Mouse (Mus musculus): ENCODE results near the gene Prr5. TPM values are rescaled to one million over a fixed set of nuclear protein-coding genes. Genes with fewer than 3 reads are reported as not detected.
"Not testable (repeated sequence)": the region's sequence is repeated elsewhere in the genome, so short reads cannot be mapped to it uniquely, and the experiment has no call there.

Gene Prr5
- polyA plus RNA-seq, 1 experiment from 2014 or later = 35.0 TPM

DNA sequence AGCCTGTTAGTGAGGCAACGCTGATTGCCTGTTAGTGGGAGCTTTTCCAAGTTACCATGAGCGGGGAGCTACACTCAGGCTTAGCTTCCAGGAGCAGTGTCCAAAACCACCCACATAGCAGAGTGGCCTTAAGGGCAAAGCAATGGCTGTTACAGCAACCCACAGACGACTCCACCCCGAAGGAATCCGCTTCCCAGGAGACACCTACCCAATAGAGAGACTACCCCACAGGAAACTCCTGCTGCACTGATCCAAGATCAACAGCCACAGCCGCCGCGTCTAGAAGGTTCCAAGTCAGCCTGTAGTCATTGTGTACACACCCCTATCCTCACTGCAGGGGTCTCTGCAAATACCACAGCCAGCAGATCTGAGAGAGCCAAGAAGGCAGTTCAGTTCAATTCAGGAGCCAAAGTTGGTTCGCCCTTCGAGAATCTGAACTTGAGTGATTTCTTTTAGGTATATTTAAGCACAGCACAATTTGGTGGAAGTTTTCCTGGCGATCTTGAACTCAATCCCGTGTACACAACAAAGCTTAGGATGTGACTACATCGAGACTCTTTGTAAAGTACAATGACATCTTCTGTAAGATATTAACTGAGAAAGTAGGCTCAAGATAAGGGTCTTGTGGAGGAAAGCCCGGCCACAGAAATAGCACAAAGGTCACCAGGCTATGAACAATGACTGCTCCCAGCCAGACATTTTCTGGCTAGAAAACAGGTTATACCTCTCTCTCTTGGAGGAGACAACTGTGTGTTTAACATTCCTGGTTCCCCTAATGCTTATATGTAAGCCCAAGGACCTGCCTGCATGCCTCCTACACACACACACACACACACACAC is 43.4 kb downstream of the Prr5 start:
- no peak for ATAC-seq (replicated peaks; ENCODE audit: low FRiP score, low read depth)
- no peaks in the 10 kb centered on the region for H3K27me3 ChIP-seq (ENCODE audit: insufficient read depth, low read length)
- 0 out of 2 replicates have a peak, but pooled peaks cover 13% of the 10 kb centered on the region for H3K4me1 ChIP-seq (replicated peaks; ENCODE audit: insufficient read depth, low read length)
- H3K4me3 ChIP-seq (replicated peaks; ENCODE audit: low read depth, low read length) = no peak overlapping the region
- WGBS = 48% methylated on average over 14 of the region's 14 CpGs
- TF ChIP-seq CTCF (IDR thresholded peaks at IDR 0.05; ENCODE audit: low read depth) = no peak
- H3K36me3 ChIP-seq (ENCODE audit: insufficient read depth, low read length) = no peaks in the 10 kb centered on the region
- no peak overlapping the region for H3K4me2 ChIP-seq (ENCODE audit: low read length)
- no peak overlapping the region for H3K9ac ChIP-seq (ENCODE audit: low read depth, low read length)
- H3K27ac ChIP-seq = peak overlapping the region; percentile 92
- no peaks in the 10 kb centered on the region for H3K9me3 ChIP-seq (replicated peaks; ENCODE audit: low read length)
- peak; percentile 51 for DNase-seq (ENCODE audit: low spot score)

DNA sequence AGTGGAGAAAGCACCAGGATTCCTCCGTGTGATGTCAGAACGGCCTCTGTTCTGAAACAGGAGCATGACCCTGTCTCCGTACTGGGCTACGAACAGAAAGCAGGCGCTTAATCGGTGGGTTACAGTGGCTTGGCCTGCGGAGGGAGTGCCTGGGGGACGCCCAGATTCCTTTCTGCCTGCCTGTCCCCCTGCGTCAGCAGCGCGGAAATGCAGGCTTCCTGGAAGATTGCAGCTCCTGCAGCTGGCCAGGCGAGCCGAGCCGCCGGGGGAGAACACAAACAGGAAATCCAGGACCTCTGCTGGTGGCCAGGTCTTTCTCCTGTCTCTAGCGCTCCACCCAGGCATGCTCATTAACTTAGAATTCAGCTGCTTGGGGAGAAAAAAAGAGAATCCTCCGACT is 45.3 kb downstream of the Prr5 start:
- peaks cover 16% of the 10 kb centered on the region; the same call in 1 of the 2 replicates for H3K4me1 ChIP-seq (replicated peaks; ENCODE audit: insufficient read depth, low read length)
- peak overlapping the region; percentile 24; the same call in 1 of the 2 replicates for H3K9ac ChIP-seq (ENCODE audit: low read depth, low read length)
- no peak overlapping the region for H3K4me3 ChIP-seq (replicated peaks; ENCODE audit: low read depth, low read length)
- ATAC-seq (replicated peaks; ENCODE audit: low FRiP score, low read depth) (peak; percentile 81), DNase-seq (ENCODE audit: low spot score) (peak; percentile 97)
- H3K4me2 ChIP-seq (ENCODE audit: low read length) = peak overlapping the region; percentile 45
- no peaks in the 10 kb centered on the region for H3K36me3 ChIP-seq (ENCODE audit: insufficient read depth, low read length)
- no peaks in the 10 kb centered on the region for H3K9me3 ChIP-seq (replicated peaks; ENCODE audit: low read length)
- TF ChIP-seq CTCF (IDR thresholded peaks at IDR 0.05; ENCODE audit: low read depth) = peak; percentile 58
- no peaks in the 10 kb centered on the region for H3K27me3 ChIP-seq (ENCODE audit: insufficient read depth, low read length)
- WGBS = 0% methylated on average over 17 of the region's 17 CpGs
- H3K27ac ChIP-seq = peak overlapping the region; percentile 92

DNA sequence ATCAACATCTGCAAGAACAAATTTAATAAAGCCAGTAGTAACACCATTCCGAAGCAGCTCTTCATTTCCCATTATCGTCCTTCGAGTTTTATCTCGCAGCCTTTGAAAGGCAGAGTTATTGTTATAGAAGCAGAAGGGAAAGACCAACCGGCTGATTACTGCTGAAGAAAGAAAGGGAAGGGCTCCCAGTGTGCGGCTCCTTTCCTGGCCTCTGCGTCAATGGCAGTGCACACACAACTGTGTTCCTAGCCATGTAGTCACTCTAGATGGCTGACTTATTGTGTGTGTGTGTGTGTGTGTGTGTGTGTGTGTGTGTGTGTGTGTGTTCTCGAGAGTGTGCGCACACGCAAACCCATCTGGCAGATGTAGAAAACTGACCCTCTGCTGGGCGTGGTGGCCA is 45.7 kb downstream of the Prr5 start:
- no peak overlapping the region for H3K4me3 ChIP-seq (replicated peaks; ENCODE audit: low read depth, low read length)
- H3K4me2 ChIP-seq (ENCODE audit: low read length) = peak overlapping the region; percentile 45
- H3K27ac ChIP-seq = peak overlapping the region; percentile 92
- H3K27me3 ChIP-seq (ENCODE audit: insufficient read depth, low read length) = no peaks in the 10 kb centered on the region
- H3K36me3 ChIP-seq (ENCODE audit: insufficient read depth, low read length) = no peaks in the 10 kb centered on the region
- ATAC-seq (replicated peaks; ENCODE audit: low FRiP score, low read depth) (no peak), DNase-seq (ENCODE audit: low spot score) (no peak)
- no peaks in the 10 kb centered on the region for H3K9me3 ChIP-seq (replicated peaks; ENCODE audit: low read length)
- TF ChIP-seq CTCF (IDR thresholded peaks at IDR 0.05; ENCODE audit: low read depth) = no peak
- H3K4me1 ChIP-seq (replicated peaks; ENCODE audit: insufficient read depth, low read length) = peaks cover 17% of the 10 kb centered on the region; the same call in 1 of the 2 replicates
- WGBS = 35% methylated on average over 11 of the region's 11 CpGs
- H3K9ac ChIP-seq (ENCODE audit: low read depth, low read length) = peak overlapping the region; percentile 24; the same call in 1 of the 2 replicates

DNA sequence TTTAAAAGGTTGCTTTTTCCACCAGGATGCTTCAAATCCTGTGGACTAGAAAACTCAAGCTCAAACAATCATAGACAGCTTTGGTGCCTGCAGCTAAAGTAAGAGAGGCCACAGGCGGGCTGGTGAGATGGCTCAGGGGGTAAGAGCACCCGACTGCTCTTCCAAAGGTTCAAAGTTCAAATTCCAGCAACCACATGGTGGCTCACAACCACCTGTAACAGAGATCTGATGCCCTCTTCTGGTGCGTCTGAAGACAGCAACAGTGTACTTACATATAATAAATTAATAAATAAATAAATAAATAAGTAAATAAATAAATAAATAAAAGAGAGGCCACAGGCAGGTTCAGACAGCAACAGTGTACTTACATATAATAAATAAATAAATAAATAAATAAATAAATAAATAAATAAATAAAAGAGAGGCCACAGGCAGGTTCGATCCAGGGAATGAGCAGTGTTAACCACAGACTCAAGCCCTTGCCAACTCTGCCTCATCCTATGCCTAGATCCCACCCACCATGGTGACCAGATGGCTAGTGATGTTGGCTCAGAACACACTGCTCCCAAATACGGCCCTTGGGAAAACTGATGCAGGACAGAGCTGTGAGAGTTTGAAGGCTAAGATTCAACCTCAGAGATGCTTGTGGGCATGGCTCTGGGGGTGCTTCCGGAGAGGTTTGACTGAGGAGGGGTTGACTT is 48.3 kb downstream of the Prr5 start:
- not testable (repeated sequence) for H3K9me3 ChIP-seq (replicated peaks; ENCODE audit: low read length); ATAC-seq (replicated peaks; ENCODE audit: low FRiP score, low read depth); H3K4me3 ChIP-seq (replicated peaks; ENCODE audit: low read depth, low read length); H3K9ac ChIP-seq (ENCODE audit: low read depth, low read length); H3K4me2 ChIP-seq (ENCODE audit: low read length); DNase-seq (ENCODE audit: low spot score); H3K27ac ChIP-seq; H3K36me3 ChIP-seq (ENCODE audit: insufficient read depth, low read length); H3K27me3 ChIP-seq (ENCODE audit: insufficient read depth, low read length)
- H3K4me1 ChIP-seq (replicated peaks; ENCODE audit: insufficient read depth, low read length) = peaks cover 15% of the 10 kb centered on the region; the same call in 1 of the 2 replicates
- WGBS = 70% methylated on average over 6 of the region's 6 CpGs
- peak; percentile 54 for TF ChIP-seq CTCF (IDR thresholded peaks at IDR 0.05; ENCODE audit: low read depth)

DNA sequence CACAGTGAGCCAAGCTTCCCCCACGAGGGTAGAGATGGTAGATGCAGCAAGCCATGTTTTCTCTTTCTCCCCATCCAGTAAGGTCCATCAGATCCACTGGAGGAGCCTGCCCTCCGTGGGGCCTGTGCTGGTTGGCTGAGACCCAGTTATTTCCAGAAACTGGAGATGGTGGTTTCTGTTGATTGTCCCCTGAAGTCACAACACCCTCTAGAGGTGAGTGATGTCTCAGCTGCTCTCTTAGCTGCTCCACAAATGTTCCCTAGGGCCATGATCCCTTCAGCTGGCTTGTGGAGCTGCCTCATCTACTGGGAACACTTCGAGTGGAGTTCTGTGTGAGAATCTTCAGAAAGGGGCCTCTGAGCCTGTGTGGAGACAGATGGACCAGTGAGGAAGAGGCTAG is 49.4 kb downstream of the Prr5 start:
- Histone ChIP-seq H3K4me3 (replicated peaks; ENCODE audit: low read depth, low read length) (no peak overlapping the region), H3K4me2 (ENCODE audit: low read length) (no peak overlapping the region), H3K27me3 (ENCODE audit: insufficient read depth, low read length) (no peaks in the 10 kb centered on the region), H3K27ac (no peak overlapping the region), H3K9ac (ENCODE audit: low read depth, low read length) (no peak overlapping the region), H3K36me3 (ENCODE audit: insufficient read depth, low read length) (no peaks in the 10 kb centered on the region), H3K4me1 (replicated peaks; ENCODE audit: insufficient read depth, low read length) (peaks cover 10% of the 10 kb centered on the region; the same call in 1 of the 2 replicates), H3K9me3 (replicated peaks; ENCODE audit: low read length) (no peaks in the 10 kb centered on the region)
- WGBS = 44% methylated on average over 3 of the region's 3 CpGs
- ATAC-seq (replicated peaks; ENCODE audit: low FRiP score, low read depth) (no peak), DNase-seq (ENCODE audit: low spot score) (no peak)
- peak; percentile 38; the same call in 1 of the 2 replicates for TF ChIP-seq CTCF (IDR thresholded peaks at IDR 0.05; ENCODE audit: low read depth)

DNA sequence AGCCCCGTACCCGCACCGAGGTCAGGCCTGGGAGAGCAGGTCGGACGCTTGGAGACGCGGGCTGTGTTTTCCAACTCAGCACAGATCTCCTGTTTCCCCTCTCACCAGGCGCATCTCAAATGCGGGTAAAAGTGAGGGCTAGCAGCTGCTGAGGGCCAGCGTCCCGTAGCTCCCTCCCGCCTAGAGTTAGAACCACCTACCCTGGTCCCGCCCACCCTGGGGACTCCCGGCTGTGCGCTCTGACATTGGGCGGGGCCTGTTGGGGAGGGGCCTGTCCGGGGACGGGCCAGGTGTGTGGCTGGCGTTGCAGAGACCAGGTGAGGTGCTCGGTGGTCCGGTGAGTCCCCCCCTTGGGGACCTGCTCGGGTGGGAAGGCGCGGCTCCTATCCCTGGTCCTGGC is 50.4 kb downstream of the Prr5 start, which contains the start of gene Arhgap8:
Arhgap8 (plus strand) TSS at position 262 of the 400 bp plus-strand sequence.
- 4% methylated on average over 23 of the region's 24 CpGs for WGBS
- Histone ChIP-seq H3K4me2 (ENCODE audit: low read length) (peak within 1 kb of the TSS; percentile 90), H3K27me3 (ENCODE audit: insufficient read depth, low read length) (no peaks in the 10 kb centered on the region), H3K4me3 (replicated peaks; ENCODE audit: low read depth, low read length) (peak within 1 kb of the TSS; percentile 48), H3K4me1 (replicated peaks; ENCODE audit: insufficient read depth, low read length) (peaks cover 10% of the 10 kb centered on the region; the same call in 1 of the 2 replicates), H3K36me3 (ENCODE audit: insufficient read depth, low read length) (no peaks in the 10 kb centered on the region), H3K9me3 (replicated peaks; ENCODE audit: low read length) (no peaks in the 10 kb centered on the region), H3K9ac (ENCODE audit: low read depth, low read length) (peak within 1 kb of the TSS; percentile 66), H3K27ac (peak within 1 kb of the TSS; percentile 67)
- ATAC-seq (replicated peaks; ENCODE audit: low FRiP score, low read depth) (peak; percentile 72), DNase-seq (ENCODE audit: low spot score) (peak; percentile 76)
- no peak for TF ChIP-seq CTCF (IDR thresholded peaks at IDR 0.05; ENCODE audit: low read depth)
